Mouse (Mus musculus): ENCODE results near the gene Cd160. TPM values are rescaled to one million over a fixed set of nuclear protein-coding genes. Genes with fewer than 3 reads are reported as not detected.

The Cd160 gene
- polyA plus RNA-seq, 1 experiment from 2014 or later, result 0.14 TPM

Other genes with a start within 250 kb of the Cd160 start
- 38.9 and 42.0 TPM in 2 replicates for gene Polr3gl, start 235.2 kb downstream of the Cd160 start, polyA plus RNA-seq (2015; fragmentation: Nextera tagmentation; extraction: Ambion mirVana)
- gene Ankrd34a, start 232.7 kb downstream of the Cd160 start, polyA plus RNA-seq (2015; fragmentation: Nextera tagmentation; extraction: Ambion mirVana), result 1.9 and 2.7 TPM in 2 replicates
- 7.7 and 9.4 TPM in 2 replicates for gene Lix1l, start 228.2 kb downstream of the Cd160 start, polyA plus RNA-seq (2015; fragmentation: Nextera tagmentation; extraction: Ambion mirVana)
- 102 and 120 TPM in 2 replicates for gene Rbm8a, start 199.4 kb downstream of the Cd160 start, polyA plus RNA-seq (2015; fragmentation: Nextera tagmentation; extraction: Ambion mirVana)
- 56.6 and 57.5 TPM in 2 replicates for gene Pex11b, start 194.0 kb downstream of the Cd160 start, polyA plus RNA-seq (2015; fragmentation: Nextera tagmentation; extraction: Ambion mirVana)
- gene Gm42957, start 193.9 kb downstream of the Cd160 start, polyA plus RNA-seq (2015; fragmentation: Nextera tagmentation; extraction: Ambion mirVana), result 0.29 and 0.37 TPM in 2 replicates
- gene Itga10, start 183.8 kb downstream of the Cd160 start, polyA plus RNA-seq (2015; fragmentation: Nextera tagmentation; extraction: Ambion mirVana), result 4.9 and 5.7 TPM in 2 replicates
- 11.4 and 12.8 TPM in 2 replicates for gene Ankrd35, start 159.2 kb downstream of the Cd160 start, polyA plus RNA-seq (2015; fragmentation: Nextera tagmentation; extraction: Ambion mirVana)
- 65.2 and 66.5 TPM in 2 replicates for gene Pias3, start 133.0 kb downstream of the Cd160 start, polyA plus RNA-seq (2015; fragmentation: Nextera tagmentation; extraction: Ambion mirVana)
- 16.8 and 17.9 TPM in 2 replicates for gene Nudt17, start 120.8 kb downstream of the Cd160 start, polyA plus RNA-seq (2015; fragmentation: Nextera tagmentation; extraction: Ambion mirVana)
- 28.0 and 29.7 TPM in 2 replicates for gene Polr3c, start 101.7 kb downstream of the Cd160 start, polyA plus RNA-seq (2015; fragmentation: Nextera tagmentation; extraction: Ambion mirVana)
- gene Rnf115, start 101.7 kb downstream of the Cd160 start, polyA plus RNA-seq (2015; fragmentation: Nextera tagmentation; extraction: Ambion mirVana), result 37.8 and 37.9 TPM in 2 replicates
- gene Pdzk1, start 67 bp downstream of the Cd160 start, polyA plus RNA-seq (2015; fragmentation: Nextera tagmentation; extraction: Ambion mirVana), result 0.06 TPM in 1 of 2 replicates, not detected in the other
- gene Gja5, start 75.3 kb upstream of the Cd160 start, polyA plus RNA-seq (2015; fragmentation: Nextera tagmentation; extraction: Ambion mirVana), result 26.0 and 29.3 TPM in 2 replicates
- 40.2 and 40.5 TPM in 2 replicates for gene Gpr89, start 76.0 kb upstream of the Cd160 start, polyA plus RNA-seq (2015; fragmentation: Nextera tagmentation; extraction: Ambion mirVana)
- gene Gja8, start 96.7 kb upstream of the Cd160 start, polyA plus RNA-seq (2015; fragmentation: Nextera tagmentation; extraction: Ambion mirVana), result not detected in 2 replicates

Data from limb, embryonic 15.5 days (tissue).